Mouse (Mus musculus): ENCODE measurements around the gene Ndufaf1. TPM values are rescaled to one million over a fixed set of nuclear protein-coding genes. Genes with fewer than 3 reads are reported as not detected.
"Not testable (repeated sequence)": the region's sequence is repeated elsewhere in the genome, so short reads cannot be mapped to it uniquely, and the experiment has no call there.

Gene Ndufaf1
- polyA plus RNA-seq, 1 experiment from 2014 or later = 39.5 TPM

DNA sequence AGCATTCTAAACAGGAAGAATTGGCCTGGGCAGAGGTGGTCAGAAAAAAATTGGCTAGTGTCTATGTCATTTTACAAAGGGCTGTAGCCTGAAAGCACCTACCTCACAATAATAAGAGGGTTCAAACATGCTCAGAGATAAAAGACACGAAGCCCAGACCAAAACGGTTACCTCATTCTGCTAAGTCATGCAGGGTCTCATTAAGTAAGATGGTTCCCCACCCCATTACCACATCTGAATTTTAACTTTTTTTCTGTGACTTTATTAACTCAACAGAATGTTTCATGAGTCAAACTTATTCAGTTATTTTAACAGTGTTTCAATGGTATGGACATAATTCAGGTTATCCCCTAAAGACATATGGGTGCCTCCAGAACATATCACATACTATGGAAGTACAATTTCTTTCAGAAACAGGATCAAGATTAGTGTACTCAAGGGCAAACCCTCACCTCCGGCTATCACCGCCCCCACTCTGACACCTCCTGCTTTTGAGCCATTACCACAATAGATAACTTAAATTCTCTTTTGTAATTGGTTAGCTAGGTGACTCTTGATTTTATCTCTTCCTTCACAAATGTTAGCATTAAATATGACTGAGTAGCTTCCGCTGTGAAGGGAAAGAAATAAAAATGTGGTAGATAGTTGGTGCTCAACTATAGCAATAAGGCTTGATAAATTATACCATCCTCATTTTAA, 21.3 kb downstream of the Ndufaf1 start:
- Histone ChIP-seq H3K9me3 (ENCODE audit: control insufficient read depth, low read depth, low read length) (no peaks in the 10 kb centered on the region), H3K4me1 (ENCODE audit: control insufficient read depth, insufficient read depth, low read length) (no peaks in the 10 kb centered on the region), H3K9ac (replicated peaks; ENCODE audit: low read depth, low read length) (no peak overlapping the region), H3K4me3 (ENCODE audit: low read depth, low read length) (no peak overlapping the region), H3K27ac (ENCODE audit: low read length) (no peak overlapping the region), H3K4me2 (replicated peaks; ENCODE audit: low read depth, low read length) (no peak overlapping the region), H3K36me3 (ENCODE audit: control insufficient read depth, insufficient read depth, low read length) (peaks cover 78% of the 10 kb centered on the region), H3K27me3 (ENCODE audit: control insufficient read depth, insufficient read depth, low read length) (no peaks in the 10 kb centered on the region)
- WGBS = 97% methylated on average over 5 of the region's 5 CpGs
- ATAC-seq (ENCODE audit: insufficient number of reproducible peaks, insufficient read depth, low FRiP score, low read depth) = no peak

DNA sequence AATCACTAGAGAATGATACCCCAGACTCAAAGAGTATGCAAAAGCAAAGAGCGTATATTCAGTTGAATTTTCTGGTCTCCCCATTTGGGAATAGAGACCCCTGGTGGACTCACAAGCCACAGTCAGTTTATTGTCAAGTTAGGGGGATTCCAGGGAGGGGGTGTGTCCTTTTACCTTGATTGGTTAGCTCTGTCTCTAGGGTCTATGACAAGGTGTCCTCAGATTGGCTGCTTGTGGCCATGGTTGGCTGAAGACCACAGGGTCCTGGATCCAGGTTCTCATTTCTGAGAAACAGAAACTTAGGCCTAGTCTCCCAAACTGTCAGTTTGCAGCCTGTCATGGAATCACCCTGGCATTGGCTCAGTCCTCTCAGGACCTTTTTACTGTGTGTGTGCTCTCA, 25.8 kb downstream of the Ndufaf1 start:
- Histone ChIP-seq H3K4me3 (ENCODE audit: low read depth, low read length) (no peak overlapping the region), H3K9me3 (ENCODE audit: control insufficient read depth, low read depth, low read length) (no peaks in the 10 kb centered on the region), H3K9ac (replicated peaks; ENCODE audit: low read depth, low read length) (no peak overlapping the region), H3K4me1 (ENCODE audit: control insufficient read depth, insufficient read depth, low read length) (no peaks in the 10 kb centered on the region), H3K4me2 (replicated peaks; ENCODE audit: low read depth, low read length) (no peak overlapping the region), H3K36me3 (ENCODE audit: control insufficient read depth, insufficient read depth, low read length) (peaks cover 84% of the 10 kb centered on the region), H3K27ac (ENCODE audit: low read length) (no peak overlapping the region), H3K27me3 (ENCODE audit: control insufficient read depth, insufficient read depth, low read length) (no peaks in the 10 kb centered on the region)
- WGBS = 94% methylated on average over 1 of the region's 1 CpGs
- no peak for ATAC-seq (ENCODE audit: insufficient number of reproducible peaks, insufficient read depth, low FRiP score, low read depth)

DNA sequence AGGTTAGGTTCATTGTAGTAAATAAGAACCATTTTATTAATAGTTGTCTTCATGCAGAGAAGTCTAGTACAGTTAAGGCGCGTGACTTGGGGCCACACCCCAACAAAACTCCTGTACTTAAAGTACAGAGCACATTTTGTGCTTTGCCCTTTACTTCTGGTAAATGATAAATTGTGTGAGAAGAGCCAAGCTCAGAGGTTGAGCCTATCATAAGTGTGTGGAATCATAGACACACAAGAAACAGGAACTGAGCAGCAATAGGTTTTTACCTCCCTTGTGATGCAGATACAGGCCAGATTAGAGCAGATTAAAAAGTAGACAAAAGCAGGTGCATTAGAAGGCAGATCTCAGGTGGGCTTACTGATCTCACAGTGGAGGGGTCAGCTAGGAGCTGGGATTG, 41.3 kb downstream of the Ndufaf1 start:
- H3K4me2 ChIP-seq (replicated peaks; ENCODE audit: low read depth, low read length) = no peak overlapping the region
- H3K27me3 ChIP-seq (ENCODE audit: control insufficient read depth, insufficient read depth, low read length) = no peaks in the 10 kb centered on the region
- WGBS = 95% methylated on average over 2 of the region's 2 CpGs
- ATAC-seq (ENCODE audit: insufficient number of reproducible peaks, insufficient read depth, low FRiP score, low read depth) = no peak
- H3K4me1 ChIP-seq (ENCODE audit: control insufficient read depth, insufficient read depth, low read length) = peaks cover 20% of the 10 kb centered on the region; the same call in 1 of the 2 replicates
- no peaks in the 10 kb centered on the region for H3K9me3 ChIP-seq (ENCODE audit: control insufficient read depth, low read depth, low read length)
- no peak overlapping the region for H3K27ac ChIP-seq (ENCODE audit: low read length)
- H3K4me3 ChIP-seq (ENCODE audit: low read depth, low read length) = no peak overlapping the region
- peaks cover 22% of the 10 kb centered on the region for H3K36me3 ChIP-seq (ENCODE audit: control insufficient read depth, insufficient read depth, low read length)
- no peak overlapping the region for H3K9ac ChIP-seq (replicated peaks; ENCODE audit: low read depth, low read length)

DNA sequence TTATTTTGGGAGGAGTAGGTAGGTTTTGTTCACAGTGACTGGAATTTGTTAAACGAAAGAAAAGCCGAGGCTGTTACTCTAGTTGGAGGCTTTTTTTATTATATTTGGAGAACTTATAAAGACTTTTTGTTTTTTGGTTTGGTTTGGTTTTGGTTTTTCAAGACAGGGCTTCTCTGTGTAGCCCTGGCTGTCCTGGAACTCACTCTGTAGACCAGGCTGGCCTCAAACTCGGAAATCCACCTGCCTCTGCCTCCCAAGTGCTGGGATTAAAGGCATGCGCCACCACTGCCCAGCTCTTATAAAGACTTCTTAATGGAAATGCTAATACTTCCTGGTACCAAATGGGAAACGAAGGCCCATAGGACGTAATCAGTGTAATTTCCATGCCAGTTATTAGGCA, 43.6 kb downstream of the Ndufaf1 start:
- Histone ChIP-seq H3K9ac (replicated peaks; ENCODE audit: low read depth, low read length) (peak overlapping the region; percentile 25; the same call in 1 of the 2 replicates), H3K4me2 (replicated peaks; ENCODE audit: low read depth, low read length) (peak overlapping the region; percentile 62), H3K4me1 (ENCODE audit: control insufficient read depth, insufficient read depth, low read length) (peaks cover 20% of the 10 kb centered on the region; the same call in 1 of the 2 replicates), H3K4me3 (ENCODE audit: low read depth, low read length) (peak overlapping the region; percentile 82)
- WGBS = 14% methylated on average over 6 of the region's 6 CpGs
- ATAC-seq (ENCODE audit: insufficient number of reproducible peaks, insufficient read depth, low FRiP score, low read depth); H3K9me3 ChIP-seq (ENCODE audit: control insufficient read depth, low read depth, low read length); H3K36me3 ChIP-seq (ENCODE audit: control insufficient read depth, insufficient read depth, low read length); H3K27ac ChIP-seq (ENCODE audit: low read length); H3K27me3 ChIP-seq (ENCODE audit: control insufficient read depth, insufficient read depth, low read length): not testable (repeated sequence)

DNA sequence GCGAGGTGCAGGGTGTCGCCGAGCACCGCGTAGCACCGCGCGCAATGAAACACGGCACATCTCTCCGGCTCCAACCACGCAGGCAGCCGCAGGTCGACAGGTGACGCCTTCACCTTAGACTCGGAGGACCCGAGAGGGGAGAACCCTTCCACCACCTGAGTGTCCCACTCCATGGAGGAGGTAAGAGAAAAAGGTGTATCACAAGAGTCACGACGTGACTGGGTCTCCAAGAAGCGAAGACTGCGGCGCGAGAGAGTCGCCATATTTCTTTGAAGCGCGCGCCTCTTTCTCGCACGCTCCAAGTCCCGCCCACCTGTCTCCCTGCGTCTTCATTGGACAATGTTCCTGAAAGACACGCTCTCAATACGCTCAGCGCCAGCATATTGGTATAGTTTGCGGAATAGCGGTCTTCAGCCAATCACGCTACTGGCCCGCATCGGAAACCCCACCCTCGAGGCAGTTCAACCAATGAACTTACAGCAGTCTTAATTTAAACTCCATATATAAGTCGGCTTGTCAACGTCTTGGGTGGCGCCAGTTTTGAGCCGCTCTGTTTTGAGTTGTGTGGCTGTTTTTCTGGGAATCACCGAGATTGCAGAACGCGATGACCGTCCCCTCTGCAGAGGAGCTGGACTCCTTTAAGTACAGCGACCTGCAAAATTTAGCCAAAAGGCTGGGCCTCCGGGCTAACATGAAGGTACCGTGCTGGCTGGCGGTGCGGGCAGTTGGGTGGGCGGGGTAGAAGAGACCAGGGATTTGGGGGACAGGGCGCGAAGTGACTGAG, 44.2 kb downstream of the Ndufaf1 start, which contains the start of the genes Nusap1 and Oip5:
TSS of gene Nusap1 (plus strand) at position 100 of the 784 bp plus-strand sequence.
TSS of gene Oip5 (minus strand) at position 271 of the 784 bp plus-strand sequence.
- Histone ChIP-seq H3K4me1 (ENCODE audit: control insufficient read depth, insufficient read depth, low read length) (peaks cover 20% of the 10 kb centered on the region; the same call in 1 of the 2 replicates), H3K27ac (ENCODE audit: low read length) (peak within 1 kb of the TSS; percentile 74), H3K9me3 (ENCODE audit: control insufficient read depth, low read depth, low read length) (no peaks in the 10 kb centered on the region), H3K4me3 (ENCODE audit: low read depth, low read length) (peak within 1 kb of the TSS; percentile 82), H3K27me3 (ENCODE audit: control insufficient read depth, insufficient read depth, low read length) (no peaks in the 10 kb centered on the region), H3K36me3 (ENCODE audit: control insufficient read depth, insufficient read depth, low read length) (no peaks in the 10 kb centered on the region), H3K4me2 (replicated peaks; ENCODE audit: low read depth, low read length) (peak within 1 kb of the TSS; percentile 75), H3K9ac (replicated peaks; ENCODE audit: low read depth, low read length) (peak within 1 kb of the TSS; percentile 67)
- peak; percentile 100 for ATAC-seq (ENCODE audit: insufficient number of reproducible peaks, insufficient read depth, low FRiP score, low read depth)
- under 1% methylated on average over 55 of the region's 55 CpGs for WGBS

DNA sequence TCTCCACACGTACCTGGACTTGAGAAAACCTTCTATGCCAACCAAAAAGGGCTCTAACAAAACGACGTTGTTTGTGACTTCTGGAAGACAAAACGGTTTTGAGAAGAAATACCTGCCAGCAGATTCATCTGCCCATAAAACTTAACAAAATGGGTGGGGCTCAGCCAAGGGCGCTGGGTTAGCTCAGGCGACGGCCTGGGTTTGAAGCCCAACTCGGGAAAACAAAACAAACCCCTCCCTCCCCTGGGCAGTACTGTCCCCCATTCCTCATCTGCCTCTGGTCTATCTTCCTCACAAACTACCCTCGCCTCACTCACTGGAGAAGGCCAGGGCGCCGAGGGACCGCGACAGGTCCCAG, 44.8 kb downstream of the Ndufaf1 start:
- H3K27ac ChIP-seq (ENCODE audit: low read length) = peak overlapping the region; percentile 74
- peak overlapping the region; percentile 67 for H3K9ac ChIP-seq (replicated peaks; ENCODE audit: low read depth, low read length)
- WGBS = 0% methylated on average over 13 of the region's 13 CpGs
- no peaks in the 10 kb centered on the region for H3K9me3 ChIP-seq (ENCODE audit: control insufficient read depth, low read depth, low read length)
- peaks cover 20% of the 10 kb centered on the region; the same call in 1 of the 2 replicates for H3K4me1 ChIP-seq (ENCODE audit: control insufficient read depth, insufficient read depth, low read length)
- peak overlapping the region; percentile 82 for H3K4me3 ChIP-seq (ENCODE audit: low read depth, low read length)
- no peak for ATAC-seq (ENCODE audit: insufficient number of reproducible peaks, insufficient read depth, low FRiP score, low read depth)
- H3K36me3 ChIP-seq (ENCODE audit: control insufficient read depth, insufficient read depth, low read length) = no peaks in the 10 kb centered on the region
- H3K4me2 ChIP-seq (replicated peaks; ENCODE audit: low read depth, low read length) = peak overlapping the region; percentile 75
- no peaks in the 10 kb centered on the region for H3K27me3 ChIP-seq (ENCODE audit: control insufficient read depth, insufficient read depth, low read length)

DNA sequence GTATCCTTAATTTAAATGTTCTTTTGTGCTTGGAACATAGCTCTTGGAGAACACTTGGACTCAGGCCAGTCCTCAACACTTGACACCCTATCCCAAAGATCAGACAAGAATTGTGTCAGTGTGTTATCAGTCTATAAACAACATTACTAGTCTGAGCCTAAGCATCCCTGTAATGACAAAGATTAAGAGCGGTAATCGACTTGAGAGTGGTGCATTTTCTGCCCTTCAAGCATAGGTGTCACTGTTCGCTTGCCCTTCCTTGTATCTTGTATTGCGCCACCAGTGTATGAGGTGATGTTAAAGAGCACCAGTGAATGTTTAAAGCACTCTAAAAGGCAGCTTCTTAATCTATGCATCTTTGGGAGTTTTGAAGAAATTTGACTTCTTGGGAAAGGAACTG, 55.6 kb downstream of the Ndufaf1 start:
- 90% methylated on average over 4 of the region's 4 CpGs for WGBS
- Histone ChIP-seq H3K9me3 (ENCODE audit: control insufficient read depth, low read depth, low read length) (no peaks in the 10 kb centered on the region), H3K4me2 (replicated peaks; ENCODE audit: low read depth, low read length) (no peak overlapping the region), H3K4me1 (ENCODE audit: control insufficient read depth, insufficient read depth, low read length) (no peaks in the 10 kb centered on the region), H3K9ac (replicated peaks; ENCODE audit: low read depth, low read length) (no peak overlapping the region), H3K36me3 (ENCODE audit: control insufficient read depth, insufficient read depth, low read length) (peaks cover 27% of the 10 kb centered on the region; the same call in 1 of the 2 replicates), H3K27me3 (ENCODE audit: control insufficient read depth, insufficient read depth, low read length) (no peaks in the 10 kb centered on the region), H3K27ac (ENCODE audit: low read length) (no peak overlapping the region), H3K4me3 (ENCODE audit: low read depth, low read length) (no peak overlapping the region)
- ATAC-seq (ENCODE audit: insufficient number of reproducible peaks, insufficient read depth, low FRiP score, low read depth) = no peak

All from stomach, embryonic 14.5 days (tissue).